Mouse (Mus musculus) left cerebral cortex, postnatal 10 days (tissue): ENCODE results near the gene Sec22a. TPM values are rescaled to one million over a fixed set of nuclear protein-coding genes. Genes with fewer than 3 reads are reported as not detected.

Source experiments
- DNase-seq, 2 experiments: peaks; one replicate each; pipeline ENCODE4 v3.0.0; 2021 to 2022; ENCODE audit warnings: low spot score in 2 of 2, mixed read lengths in 1 of 2; ENCODE audit errors: extremely low spot score in 1 of 2
- intact Hi-C: fragments of 180-260 bp; cut with DNase I; formaldehyde crosslinking; loops from one replicate; pipeline ENCODE4 v1.15.1; 2025
- total RNA-seq, 2 experiments: library from RNA; stranded (reverse); gene quantifications; 2 replicates each; pipeline ENCODE4 v1.2.3; 2021

The Sec22a gene
- total RNA-seq, 2 experiments from 2014 or later = 18.7 to 21.0 TPM

DNA sequence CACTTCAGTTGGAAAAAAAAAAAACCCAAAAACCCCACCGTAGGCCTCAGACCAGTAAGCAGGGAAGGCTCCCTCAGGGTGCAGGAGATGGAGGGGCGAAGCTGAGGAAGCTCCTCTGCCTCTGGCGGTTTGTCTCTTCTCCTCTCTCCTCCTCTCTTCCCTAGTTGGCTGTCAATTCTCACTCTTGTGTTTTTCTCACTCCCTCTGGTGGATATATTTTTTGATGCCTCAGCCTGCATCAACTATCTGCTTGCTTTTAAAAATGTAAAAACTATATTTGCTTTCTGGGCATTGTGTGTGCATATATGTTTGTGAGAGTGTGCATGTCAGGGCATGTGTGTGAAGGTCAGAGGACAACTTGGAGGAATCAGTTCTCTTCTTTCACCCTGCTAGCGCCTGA lies 91.3 kb downstream of the Sec22a start:
- intact Hi-C loops = loop anchor here (5.0 kb wide), 1 partner anchor 215 kb away; no protein-coding TSS in a partner anchor
- peak in 1 of 2 experiments; percentile 38 for DNase-seq

DNA sequence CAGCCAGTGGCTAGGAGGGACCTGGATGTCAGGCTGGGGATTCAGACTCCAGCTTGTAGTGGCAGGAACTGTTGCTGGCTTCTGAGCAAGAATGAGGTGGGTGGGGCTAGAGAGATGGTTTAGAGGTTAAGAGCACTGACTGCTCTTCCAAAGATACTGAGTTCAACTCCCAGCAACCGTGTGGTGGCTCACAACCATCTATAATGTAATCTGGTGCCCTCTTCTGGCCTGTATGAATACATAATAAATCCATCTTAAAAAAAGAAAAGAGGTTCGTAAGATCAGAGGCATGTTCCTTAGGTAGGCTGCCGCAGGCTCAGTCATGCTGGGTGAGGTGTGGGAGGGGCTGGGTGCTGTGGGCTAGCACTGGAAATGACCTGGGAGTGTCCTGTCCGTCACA lies 92.1 kb downstream of the Sec22a start:
- DNase-seq = no peak
- intact Hi-C loops = loop anchor here (2.0 to 5.0 kb wide), 2 partner anchors 117 to 214 kb away; partner anchors contain the start of gene Adcy5

DNA sequence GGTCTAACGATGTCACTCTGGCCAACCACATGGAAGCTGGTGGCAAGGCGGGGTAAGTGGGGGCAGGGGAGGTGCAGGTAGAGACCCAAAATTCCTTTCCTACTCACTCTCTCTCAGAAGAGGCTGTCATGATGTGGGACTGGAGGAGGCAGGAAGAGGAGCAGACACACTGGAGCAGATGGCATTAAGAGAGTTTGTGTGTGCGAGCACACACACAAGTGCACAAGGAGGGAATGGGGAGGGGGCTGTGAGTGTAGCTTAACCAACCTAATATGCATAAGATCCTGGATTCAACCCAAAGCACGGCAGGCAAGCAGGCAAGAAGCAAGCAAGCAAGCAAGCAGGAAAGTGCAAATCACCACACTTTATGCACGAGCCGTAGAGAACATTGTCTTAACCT lies 92.8 kb downstream of the Sec22a start:
- no peak for DNase-seq
- intact Hi-C loops = loop anchor here (1.0 to 5.0 kb wide), 3 partner anchors 116 to 214 kb away; partner anchors contain the start of gene Adcy5

DNA sequence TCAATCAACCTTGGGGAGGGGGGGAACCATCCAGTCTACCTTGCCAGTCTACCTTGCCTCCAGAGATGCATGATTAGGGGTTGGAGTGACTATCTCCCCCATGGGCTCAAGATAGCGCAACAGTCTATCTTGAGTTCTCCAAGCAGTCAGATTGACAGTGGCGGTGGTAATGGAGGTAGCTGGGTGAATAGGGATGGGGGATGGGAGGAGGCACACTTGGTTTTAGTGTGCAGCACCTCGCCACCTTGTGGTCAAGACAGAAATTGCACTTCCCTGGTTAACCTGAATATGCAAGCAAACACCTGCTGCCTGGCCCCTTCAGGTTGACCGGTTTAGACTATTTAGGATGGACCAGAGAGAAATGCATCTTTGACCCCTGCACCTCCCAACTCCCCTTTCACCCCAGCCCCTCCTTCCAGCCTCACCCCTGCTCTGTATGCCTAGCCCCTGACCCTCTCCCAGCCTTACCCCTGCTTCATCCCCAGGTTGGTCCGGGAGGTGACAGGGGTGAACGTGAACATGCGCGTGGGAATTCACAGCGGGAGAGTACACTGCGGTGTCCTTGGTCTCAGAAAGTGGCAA lies 93.3 kb downstream of the Sec22a start:
- peak; percentile 86 to 90 for DNase-seq
- intact Hi-C loops = loop anchor here (1.0 to 5.0 kb wide), 3 partner anchors 116 to 213 kb away; partner anchors contain the start of gene Adcy5

Other genes with a start within 250 kb of the Sec22a start
- 10 to 100 TPM; 81.7 to 99.9 TPM for gene Adcy5, start 209.0 kb downstream of the Sec22a start, total RNA-seq
- 1 to 10 TPM; 4.3 to 5.1 TPM for gene Pdia5, start 127.0 kb upstream of the Sec22a start, total RNA-seq
- gene Sema5b, start 177.2 kb upstream of the Sec22a start, total RNA-seq = 10 to 100 TPM; 27.4 to 29.5 TPM